Mouse (Mus musculus) limb, embryonic 12.5 days (tissue): Measurements from ENCODE around the gene Lrr1. TPM values are rescaled to one million over a fixed set of nuclear protein-coding genes. Genes with fewer than 3 reads are reported as not detected.

Experiments used
- ATAC-seq: fragments of 200-750 bp; cut with Nextera tagmentation; 2 replicates; pipeline ENCODE4 v1.8.0; 2017; ENCODE audit warnings: low read depth, moderate TSS enrichment; ENCODE audit not compliant: insufficient number of reproducible peaks, insufficient read depth, low FRiP score, low TSS enrichment
- H3K27ac ChIP-seq: fragments of 300-500 bp; sonication (generic); 2 replicates; pipeline ENCODE4 v1.5.1; 2016; ENCODE audit warnings: mild to moderate bottlenecking, moderate library complexity
- H3K27me3 ChIP-seq: fragments of 300-500 bp; sonication (generic); 2 replicates; pipeline ENCODE4 v1.6.1; 2016; ENCODE audit warnings: mild to moderate bottlenecking, moderate library complexity
- H3K36me3 ChIP-seq: fragments of 300-500 bp; sonication (generic); 2 replicates; pipeline ENCODE4 v1.6.1; 2016; ENCODE audit warnings: mild to moderate bottlenecking, moderate library complexity
- H3K4me1 ChIP-seq: fragments of 300-500 bp; sonication (generic); replicated peaks from 2 replicates; pipeline ENCODE4 v1.6.1; 2016
- H3K4me2 ChIP-seq: fragments of 300-500 bp; sonication (generic); 2 replicates; pipeline ENCODE4 v1.6.1; 2016; ENCODE audit warnings: mild to moderate bottlenecking, moderate library complexity
- H3K4me3 ChIP-seq: fragments of 300-500 bp; sonication (generic); replicated peaks from 2 replicates; pipeline ENCODE4 v1.5.1; 2016; ENCODE audit warnings: mild to moderate bottlenecking
- H3K9ac ChIP-seq: fragments of 300-500 bp; sonication (generic); replicated peaks from 2 replicates; pipeline ENCODE4 v1.6.1; 2016; ENCODE audit warnings: mild to moderate bottlenecking, moderate library complexity
- H3K9me3 ChIP-seq: fragments of 300-500 bp; sonication (generic); 2 replicates; pipeline ENCODE4 v1.6.1; 2016; ENCODE audit warnings: mild to moderate bottlenecking, moderate library complexity
- WGBS: fragments of 180-500 bp; shearing (Covaris S2); methylation state at CpG from one replicate; pipeline ENCODE4 v1.1.7; 2016; 5-methylcytosine and 5-hydroxymethylcytosine counted together
- polyA plus RNA-seq: library from polyadenylated mRNA; unstranded; fragments of >200 nt; fragmentation: Nextera tagmentation; extraction: Ambion mirVana; gene quantifications from 2 replicates; pipeline ENCODE4 v1.2.1, GENCODE M21; 2016

Gene Lrr1
- 32.0 and 33.2 TPM in 2 replicates for polyA plus RNA-seq

- H3K36me3 ChIP-seq = peaks cover 17% of the 10 kb centered on the region
- H3K4me1 ChIP-seq = peaks cover 9% of the 10 kb centered on the region
- peak within 1 kb of the TSS; percentile 73 for H3K27ac ChIP-seq
- peak within 1 kb of the TSS; percentile 94 for H3K4me2 ChIP-seq
- no peaks in the 10 kb centered on the region for H3K9me3 ChIP-seq
- H3K27me3 ChIP-seq = no peaks in the 10 kb centered on the region
- WGBS = under 1% methylated on average over 39 of the region's 40 CpGs
- H3K4me3 ChIP-seq = peak within 1 kb of the TSS; percentile 69
- ATAC-seq = peak; percentile 88
- peak within 1 kb of the TSS; percentile 66 for H3K9ac ChIP-seq
Measured at GRCm38 (mm10) chr12:69168461-69169106, at the start of gene Lrr1. Lrr1 (plus strand) TSS chr12:69168814.

- Histone ChIP-seq H3K27me3 (no peaks in the 10 kb centered on the region), H3K4me3 (no peak overlapping the region), H3K9ac (no peak overlapping the region), H3K27ac (no peak overlapping the region), H3K4me2 (no peak overlapping the region), H3K36me3 (no peaks in the 10 kb centered on the region), H3K4me1 (no peaks in the 10 kb centered on the region), H3K9me3 (no peaks in the 10 kb centered on the region)
- no peak for ATAC-seq
- 85% methylated on average over 6 of the region's 6 CpGs for WGBS
Measured at GRCm38 (mm10) chr12:69119908-69120307, 48.7 kb upstream of the Lrr1 start.

GRCm38 (mm10) chr12:69122801-69123200, 45.8 kb upstream of the Lrr1 start:
- WGBS = 89% methylated on average over 11 of the region's 11 CpGs

GRCm38 (mm10) chr12:69125066-69125465, 43.5 kb upstream of the Lrr1 start:
- H3K36me3 ChIP-seq = no peaks in the 10 kb centered on the region
- 0 out of 2 replicates have a peak, but pooled peaks cover 4% of the 10 kb centered on the region for H3K4me1 ChIP-seq
- no peak overlapping the region for H3K9ac ChIP-seq
- H3K4me2 ChIP-seq = no peak overlapping the region
- 89% methylated on average over 5 of the region's 5 CpGs for WGBS
- no peaks in the 10 kb centered on the region for H3K27me3 ChIP-seq
- 0 out of 2 replicates have a peak, but pooled peaks cover 2% of the 10 kb centered on the region for H3K9me3 ChIP-seq
- ATAC-seq = no peak
- H3K4me3 ChIP-seq = no peak overlapping the region
- H3K27ac ChIP-seq = no peak overlapping the region

More at GRCm38 (mm10) chr12:69122801-69123200, 45.8 kb upstream of the Lrr1 start:
- Histone ChIP-seq H3K9me3 (0 out of 2 replicates have a peak, but pooled peaks cover 2% of the 10 kb centered on the region), H3K4me3 (no peak overlapping the region), H3K27ac (no peak overlapping the region), H3K9ac (no peak overlapping the region), H3K36me3 (no peaks in the 10 kb centered on the region), H3K27me3 (no peaks in the 10 kb centered on the region), H3K4me2 (no peak overlapping the region), H3K4me1 (no peaks in the 10 kb centered on the region)
- ATAC-seq = no peak

- Histone ChIP-seq H3K4me1 (0 out of 2 replicates have a peak, but pooled peaks cover 8% of the 10 kb centered on the region), H3K27ac (no peak overlapping the region), H3K36me3 (no peaks in the 10 kb centered on the region), H3K9me3 (0 out of 2 replicates have a peak, but pooled peaks cover 2% of the 10 kb centered on the region), H3K27me3 (no peaks in the 10 kb centered on the region), H3K4me2 (no peak overlapping the region), H3K4me3 (no peak overlapping the region), H3K9ac (no peak overlapping the region)
- ATAC-seq = no peak
- 84% methylated on average over 5 of the region's 5 CpGs for WGBS
Measured at GRCm38 (mm10) chr12:69127170-69127569, 41.4 kb upstream of the Lrr1 start.

GRCm38 (mm10) chr12:69127626-69128025, 41.0 kb upstream of the Lrr1 start:
- 0 out of 2 replicates have a peak, but pooled peaks cover 2% of the 10 kb centered on the region for H3K9me3 ChIP-seq
- ATAC-seq = no peak
- no peak overlapping the region for H3K4me2 ChIP-seq
- H3K4me3 ChIP-seq = no peak overlapping the region
- H3K27ac ChIP-seq = no peak overlapping the region
- 0 out of 2 replicates have a peak, but pooled peaks cover 8% of the 10 kb centered on the region for H3K4me1 ChIP-seq
- H3K27me3 ChIP-seq = no peaks in the 10 kb centered on the region
- H3K36me3 ChIP-seq = no peaks in the 10 kb centered on the region
- 72% methylated on average over 3 of the region's 3 CpGs for WGBS
- no peak overlapping the region for H3K9ac ChIP-seq

- H3K27me3 ChIP-seq = no peaks in the 10 kb centered on the region
- H3K36me3 ChIP-seq = no peaks in the 10 kb centered on the region
- 0 out of 2 replicates have a peak, but pooled peaks cover 8% of the 10 kb centered on the region for H3K4me1 ChIP-seq
- peak overlapping the region; percentile 37 for H3K4me2 ChIP-seq
- 0 out of 2 replicates have a peak overlapping the region, but pooled peaks have one; percentile 15 for H3K4me3 ChIP-seq
- H3K9ac ChIP-seq = no peak overlapping the region
- 0 out of 2 replicates have a peak, but pooled peaks cover 2% of the 10 kb centered on the region for H3K9me3 ChIP-seq
- ATAC-seq = no peak
- no peak overlapping the region for H3K27ac ChIP-seq
- WGBS = 44% methylated on average over 16 of the region's 18 CpGs
Measured at GRCm38 (mm10) chr12:69129634-69130310, 38.8 kb upstream of the Lrr1 start.

- Histone ChIP-seq H3K4me3 (0 out of 2 replicates have a peak overlapping the region, but pooled peaks have one; percentile 15), H3K9me3 (0 out of 2 replicates have a peak, but pooled peaks cover 2% of the 10 kb centered on the region), H3K4me2 (peak overlapping the region; percentile 37), H3K27ac (no peak overlapping the region), H3K9ac (no peak overlapping the region), H3K4me1 (0 out of 2 replicates have a peak, but pooled peaks cover 8% of the 10 kb centered on the region), H3K36me3 (no peaks in the 10 kb centered on the region), H3K27me3 (no peaks in the 10 kb centered on the region)
- 71% methylated on average over 12 of the region's 12 CpGs for WGBS
- ATAC-seq = no peak
Measured at GRCm38 (mm10) chr12:69130486-69130885, 38.1 kb upstream of the Lrr1 start.

GRCm38 (mm10) chr12:69131267-69131666, 37.3 kb upstream of the Lrr1 start:
- no peak for ATAC-seq
- H3K27ac ChIP-seq = no peak overlapping the region
- no peak overlapping the region for H3K4me3 ChIP-seq
- H3K9ac ChIP-seq = no peak overlapping the region
- 0 out of 2 replicates have a peak, but pooled peaks cover 8% of the 10 kb centered on the region for H3K4me1 ChIP-seq
- H3K36me3 ChIP-seq = no peaks in the 10 kb centered on the region
- H3K9me3 ChIP-seq = 0 out of 2 replicates have a peak, but pooled peaks cover 2% of the 10 kb centered on the region
- 85% methylated on average over 6 of the region's 6 CpGs for whole genome bisulfite sequencing
- no peak overlapping the region for H3K4me2 ChIP-seq
- H3K27me3 ChIP-seq = no peaks in the 10 kb centered on the region

GRCm38 (mm10) chr12:69131981-69132380, 36.6 kb upstream of the Lrr1 start:
- no peaks in the 10 kb centered on the region for H3K9me3 ChIP-seq
- no peaks in the 10 kb centered on the region for H3K27me3 ChIP-seq
- no peaks in the 10 kb centered on the region for H3K36me3 ChIP-seq
- H3K27ac ChIP-seq = no peak overlapping the region
- H3K4me2 ChIP-seq = no peak overlapping the region
- 0 out of 2 replicates have a peak, but pooled peaks cover 8% of the 10 kb centered on the region for H3K4me1 ChIP-seq
- no peak overlapping the region for H3K9ac ChIP-seq
- no peak overlapping the region for H3K4me3 ChIP-seq
- WGBS = 7% methylated on average over 10 of the region's 10 CpGs
- no peak for ATAC-seq

- no peaks in the 10 kb centered on the region for H3K27me3 ChIP-seq
- H3K4me3 ChIP-seq = no peak overlapping the region
- H3K4me2 ChIP-seq = no peak overlapping the region
- H3K36me3 ChIP-seq = no peaks in the 10 kb centered on the region
- H3K9ac ChIP-seq = no peak overlapping the region
- ATAC-seq = no peak
- no peaks in the 10 kb centered on the region for H3K9me3 ChIP-seq
- no peak overlapping the region for H3K27ac ChIP-seq
- 89% methylated on average over 3 of the region's 3 CpGs for WGBS
- H3K4me1 ChIP-seq = no peaks in the 10 kb centered on the region
Measured at GRCm38 (mm10) chr12:69139201-69139600, 29.4 kb upstream of the Lrr1 start.
